Mouse (Mus musculus) stomach, embryonic 14.5 days (tissue): ENCODE results near the gene Crtam. TPM values are rescaled to one million over a fixed set of nuclear protein-coding genes. Genes with fewer than 3 reads are reported as not detected.

Source experiments
- polyA plus RNA-seq: library from polyadenylated mRNA; unstranded; fragments of >200 nt; fragmentation: Nextera tagmentation; extraction: Ambion mirVana; gene quantifications from 2 replicates; pipeline ENCODE4 v1.2.1, GENCODE M21; 2014

Crtam gene
- polyA plus RNA-seq, 1 experiment from 2014 or later: not detected

Other genes starting within 250 kb of the Crtam start
- 2,119 and 2,394 TPM in 2 replicates for gene Hspa8, start 203.6 kb downstream of the Crtam start, polyA plus RNA-seq
- gene Bsx, start 130.5 kb downstream of the Crtam start, polyA plus RNA-seq: 0.07 TPM in 1 of 2 replicates, not detected in the other
- 0.20 TPM in 1 of 2 replicates, not detected in the other for gene Jhy, start 40.5 kb downstream of the Crtam start, polyA plus RNA-seq
- 3.4 and 3.7 TPM in 2 replicates for gene Ubash3b, start 157.1 kb upstream of the Crtam start, polyA plus RNA-seq